Mouse (Mus musculus) lung, adult 2 months (tissue): Measurements from ENCODE around the gene Irgc1.

Experiments used
- CTCF ChIP-seq: fragments of 200-500 bp; IDR thresholded peaks from 2 replicates; pipeline ENCODE4 v1.5.1; 2011; ENCODE audit warnings: mild to moderate bottlenecking, low read length, control low read depth; ENCODE audit not compliant: insufficient read depth
- POLR2A ChIP-seq: fragments of 200-500 bp; IDR thresholded peaks from 2 replicates; pipeline ENCODE4 v1.6.1; 2011; ENCODE audit warnings: low read depth, mild to moderate bottlenecking, control low read depth, low read length, borderline replicate concordance; ENCODE audit errors: extremely low read depth

DNA sequence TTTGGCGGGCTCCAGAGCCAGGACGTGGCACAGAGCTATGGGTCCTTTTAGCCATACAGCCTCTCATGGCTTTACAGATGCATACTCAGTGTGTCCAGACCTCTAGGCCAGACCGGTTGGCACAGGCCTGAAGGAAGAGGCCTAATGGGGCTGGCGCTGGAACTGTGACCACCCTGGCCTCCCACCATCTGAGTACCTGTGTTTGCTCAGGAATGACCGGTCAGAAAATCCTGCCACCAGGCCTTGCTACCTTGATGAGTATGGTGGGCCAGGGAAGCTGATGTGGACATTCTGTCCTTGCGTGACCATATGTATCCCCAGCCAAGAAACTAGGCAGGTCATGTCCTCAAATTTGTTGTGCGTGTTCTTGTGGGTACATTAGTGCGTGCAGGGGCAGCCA is 24.9 kb downstream of the Irgc1 start:
- no peak for TF ChIP-seq CTCF
- TF ChIP-seq POLR2A, result no peak
